Mouse (Mus musculus): ENCODE results near the gene Loxl4. TPM values are rescaled to one million over a fixed set of nuclear protein-coding genes. Genes with fewer than 3 reads are reported as not detected.
A peak's percentile ranks its signal among the peaks of the same experiment; 100 is the strongest.

The Loxl4 gene
- total RNA-seq (2021) = under 1 TPM; 0.15 to 0.35 TPM

DNA sequence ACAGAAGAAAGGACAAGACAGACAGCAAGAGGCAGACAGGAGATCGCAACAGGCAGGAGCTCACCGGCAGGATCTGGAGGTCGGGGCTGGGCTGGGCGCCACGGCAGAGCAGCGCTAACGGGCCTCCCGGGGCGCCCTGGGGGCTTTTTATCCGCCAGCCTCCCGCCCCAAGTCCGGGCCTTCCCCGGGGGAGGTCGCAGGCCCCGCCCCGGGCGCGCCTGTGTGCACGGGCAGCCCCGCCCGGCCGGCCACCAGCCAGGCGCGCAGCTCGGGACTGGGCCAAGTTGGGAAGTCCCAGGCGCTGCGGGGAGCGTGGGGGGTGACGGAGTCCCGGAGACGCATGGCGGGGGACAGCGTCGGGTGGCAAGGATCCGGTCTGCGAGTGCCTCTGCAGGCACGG, at the start of gene Loxl4:
Gene Loxl4 (minus strand): TSS at position 160 of the 400 bp plus-strand sequence.
- peak in 1 of 2 experiments; percentile 13 for DNase-seq

DNA sequence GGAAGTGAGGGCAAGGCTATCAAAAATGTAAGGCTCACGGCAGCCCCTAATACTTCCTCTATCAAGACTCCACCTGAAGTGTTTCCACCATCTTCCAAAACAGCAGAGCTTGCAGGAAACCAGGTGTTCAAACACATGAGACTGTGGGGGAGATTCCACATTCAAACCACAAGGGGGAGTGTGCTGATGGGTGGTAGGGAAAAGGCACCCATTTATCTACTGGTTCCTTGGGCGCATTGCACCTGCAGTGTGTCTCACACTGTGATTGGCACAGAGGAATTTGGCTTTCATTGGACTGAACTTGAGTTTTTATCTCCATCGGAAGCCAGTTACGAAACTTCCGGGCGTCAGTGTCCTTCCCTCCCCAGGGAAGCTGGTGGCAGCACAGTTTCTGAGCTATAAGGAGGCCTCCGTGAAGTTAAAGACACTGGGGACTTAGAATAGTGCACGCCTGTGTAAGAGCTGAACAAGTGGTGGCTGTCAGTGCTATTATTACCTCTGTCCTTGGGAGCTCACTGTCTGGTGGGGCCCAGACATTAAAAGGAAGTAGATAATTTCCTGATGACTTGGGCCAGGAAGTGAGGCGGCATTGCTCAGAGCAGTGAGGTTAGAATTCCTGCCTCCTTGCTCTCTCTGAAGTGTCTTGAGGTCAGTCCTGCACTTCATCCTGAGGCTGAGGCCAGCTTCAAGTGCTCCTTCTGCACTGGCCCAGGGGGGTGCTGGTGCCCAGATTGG, 49.0 kb upstream of the Loxl4 start:
- no peak for DNase-seq

DNA sequence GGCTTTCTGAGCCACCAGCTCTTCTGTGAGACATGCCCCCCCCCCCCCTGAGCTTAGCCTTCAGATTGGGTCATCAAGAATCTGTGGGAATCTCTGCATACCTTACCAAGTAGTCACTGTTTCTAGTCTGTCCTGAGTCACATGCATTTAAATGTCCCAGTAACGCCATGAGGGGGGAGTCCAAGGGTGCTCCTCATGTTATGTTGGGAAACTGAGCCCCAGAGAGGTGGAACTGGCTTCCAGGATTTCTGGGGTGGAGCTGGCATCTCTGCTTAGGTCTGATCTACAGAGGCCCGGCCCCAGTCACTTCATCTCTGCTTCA, 47.6 kb upstream of the Loxl4 start:
- no peak for DNase-seq

DNA sequence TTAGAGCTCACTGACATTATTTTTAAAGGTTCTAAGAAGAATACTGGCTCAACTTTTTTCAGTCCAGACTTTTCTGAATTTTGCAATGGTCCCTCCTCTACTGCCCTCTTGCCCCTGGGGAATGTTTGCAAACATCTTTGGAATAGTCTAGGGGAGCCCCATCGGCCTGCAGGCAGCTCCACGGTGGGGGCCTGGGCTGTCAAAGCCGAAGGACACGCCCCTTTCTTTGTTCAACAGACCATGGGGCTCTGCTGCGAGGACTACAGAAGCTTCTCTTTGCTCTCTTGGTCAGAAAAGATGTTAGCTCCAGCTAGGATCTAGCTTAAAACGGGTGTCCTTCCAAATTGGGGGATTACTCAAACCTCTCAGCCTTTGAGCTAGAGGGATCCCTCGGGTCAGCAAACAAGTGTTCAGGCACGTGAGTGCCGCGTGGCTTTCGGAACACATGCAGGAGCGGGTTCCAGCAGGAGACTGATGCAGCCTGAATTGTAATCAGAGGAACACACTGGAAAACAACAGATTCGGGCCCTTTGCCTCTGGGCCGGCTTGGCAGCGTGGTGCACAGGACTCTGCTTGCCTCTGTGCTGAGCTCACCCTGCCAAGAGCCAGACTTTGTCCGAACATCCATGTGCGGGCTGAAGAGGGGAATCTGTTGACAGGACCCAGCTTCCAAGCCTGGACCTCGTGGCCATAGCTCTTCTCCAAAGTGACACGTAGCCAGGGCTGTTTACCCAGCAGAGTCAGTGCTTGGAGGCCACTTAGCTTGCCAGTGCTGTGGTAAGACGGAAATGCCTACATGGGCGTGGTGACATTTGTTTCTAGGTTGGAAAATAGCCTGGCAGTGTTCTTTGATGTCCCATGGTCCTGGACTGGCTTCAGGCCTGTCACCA, 47.0 kb upstream of the Loxl4 start:
- DNase-seq = peak; percentile 45 to 73

DNA sequence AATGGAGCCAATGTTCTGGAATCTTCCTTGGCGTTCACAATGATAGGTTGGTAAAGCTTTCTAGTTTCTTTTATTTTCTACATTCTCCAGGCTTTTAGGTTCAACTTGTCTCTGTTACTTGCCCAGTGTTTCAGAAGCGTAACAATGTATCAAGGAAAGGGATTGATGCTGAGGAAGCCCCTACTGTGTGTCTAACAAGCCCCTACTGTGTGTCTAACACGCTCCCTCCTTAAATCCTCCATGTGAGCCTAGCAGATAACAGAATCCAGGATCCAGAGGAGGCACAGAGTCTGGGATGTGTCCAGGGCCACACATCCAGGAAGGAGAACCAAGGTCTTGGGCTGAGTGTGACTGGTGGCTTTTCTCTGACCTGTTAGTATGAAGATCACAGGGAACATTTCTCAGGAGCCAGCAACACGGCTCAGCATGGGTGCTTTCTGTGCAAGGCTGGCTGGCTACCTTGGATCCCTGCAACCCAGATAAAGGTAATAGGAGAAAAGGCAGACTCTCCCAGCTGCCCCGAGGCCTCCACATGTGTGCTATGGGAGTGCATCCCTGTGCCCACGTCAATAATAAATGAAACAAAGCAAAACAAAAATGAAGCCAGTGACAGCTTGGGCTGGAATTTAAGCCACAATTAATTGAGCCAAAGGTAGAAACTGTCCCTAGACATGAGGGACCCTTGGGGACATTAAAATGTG, 46.0 kb upstream of the Loxl4 start:
- no peak for DNase-seq

DNA sequence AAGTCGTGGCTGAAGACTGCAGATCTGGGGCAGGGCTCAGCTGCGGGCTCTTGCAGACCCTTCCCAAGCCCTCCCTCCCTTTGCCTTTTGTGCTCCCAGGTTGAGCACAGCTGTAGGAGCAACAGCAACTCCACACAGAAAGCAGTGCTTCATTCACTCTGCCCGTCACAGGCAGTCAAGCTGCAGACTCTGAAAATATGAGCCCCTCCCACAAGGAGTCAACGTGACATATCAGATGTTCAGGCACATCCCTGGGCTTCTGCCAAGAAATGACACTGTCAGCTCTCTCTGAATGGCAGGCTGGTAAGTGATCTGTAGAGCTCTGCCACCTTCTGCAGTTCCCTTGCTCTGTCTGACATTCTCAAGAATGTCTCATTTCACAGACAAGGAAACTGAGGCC, 45.2 kb upstream of the Loxl4 start:
- DNase-seq = peak; percentile 54 to 58

DNA sequence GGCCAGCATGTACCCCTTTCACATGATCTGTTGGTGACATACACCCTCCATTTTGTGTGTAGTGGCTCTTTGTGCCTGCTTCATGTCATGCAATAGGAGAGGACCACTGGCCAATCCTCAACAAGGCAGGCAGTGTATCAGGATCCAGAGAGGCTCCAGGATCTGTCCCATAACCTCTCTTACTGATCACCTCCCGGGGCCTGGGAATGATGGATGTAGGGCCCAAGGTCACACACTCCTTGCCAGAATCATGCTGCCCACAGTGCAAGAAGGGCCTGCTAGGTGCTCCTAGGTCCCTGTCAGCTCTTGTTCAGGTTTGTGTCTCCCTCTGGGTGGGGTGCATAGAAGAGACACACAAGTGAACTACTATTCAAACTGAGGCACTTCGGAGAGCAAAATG, 44.7 kb upstream of the Loxl4 start:
- DNase-seq = no peak

DNA sequence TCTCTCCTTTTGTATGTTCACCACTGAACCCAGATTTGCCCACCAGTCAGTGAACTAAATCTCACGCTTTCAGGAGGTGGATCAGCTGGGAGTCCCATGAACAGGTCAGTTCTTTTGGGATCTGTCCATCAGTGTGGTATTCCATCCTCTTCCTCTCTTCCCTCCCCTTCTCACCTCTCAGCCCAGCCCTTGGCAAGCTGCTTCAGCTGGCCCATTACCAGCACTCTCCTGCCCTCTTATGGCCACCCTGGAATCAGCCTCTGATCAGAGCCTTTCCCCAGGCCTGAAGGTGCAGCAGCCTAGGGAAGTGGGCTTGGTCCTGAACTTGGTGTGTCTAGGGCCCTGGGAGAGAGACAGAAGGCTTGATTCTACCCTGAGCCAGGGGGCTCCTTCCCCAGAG, 42.4 kb upstream of the Loxl4 start:
- DNase-seq = peak; percentile 45 to 62

DNA sequence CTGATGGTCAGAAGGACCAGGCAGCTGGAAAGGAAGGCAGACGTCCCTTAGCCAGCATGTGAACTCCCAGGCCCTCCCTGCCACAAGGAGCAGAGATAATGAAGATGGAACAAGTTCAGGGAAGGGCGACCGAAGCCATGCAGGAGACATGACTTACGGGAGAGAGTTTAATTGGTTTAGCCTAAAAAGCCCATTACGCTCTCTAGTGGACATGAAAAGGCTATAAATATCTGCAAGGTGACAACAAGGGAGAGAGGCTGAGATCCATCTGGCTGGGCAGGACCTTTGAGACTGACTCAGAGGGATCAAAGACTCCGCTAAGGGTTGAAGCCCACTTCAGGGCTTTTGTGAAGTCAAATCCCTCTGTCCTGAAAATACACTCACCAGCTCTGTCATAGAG, 40.5 kb upstream of the Loxl4 start:
- DNase-seq = no peak

DNA sequence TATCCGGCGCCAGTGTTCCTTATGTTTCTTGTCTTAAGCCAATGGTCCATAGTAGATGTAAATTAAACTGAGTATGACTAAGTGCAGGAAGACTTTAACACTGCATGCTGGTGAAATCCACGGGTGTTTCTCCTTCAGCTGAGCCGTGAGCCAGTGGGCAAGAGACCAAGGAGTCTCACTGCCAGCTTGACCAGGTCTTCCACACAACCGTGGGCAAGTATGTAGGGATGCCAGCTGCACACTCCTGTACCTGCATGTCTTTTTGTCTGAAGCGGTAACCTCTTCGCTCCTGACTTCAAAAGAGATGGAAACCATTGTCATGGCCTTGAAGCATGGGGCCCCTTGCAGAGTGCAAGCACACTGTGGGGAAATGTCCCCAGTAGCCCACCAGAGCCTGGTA, 39.8 kb upstream of the Loxl4 start:
- DNase-seq = no peak

DNA sequence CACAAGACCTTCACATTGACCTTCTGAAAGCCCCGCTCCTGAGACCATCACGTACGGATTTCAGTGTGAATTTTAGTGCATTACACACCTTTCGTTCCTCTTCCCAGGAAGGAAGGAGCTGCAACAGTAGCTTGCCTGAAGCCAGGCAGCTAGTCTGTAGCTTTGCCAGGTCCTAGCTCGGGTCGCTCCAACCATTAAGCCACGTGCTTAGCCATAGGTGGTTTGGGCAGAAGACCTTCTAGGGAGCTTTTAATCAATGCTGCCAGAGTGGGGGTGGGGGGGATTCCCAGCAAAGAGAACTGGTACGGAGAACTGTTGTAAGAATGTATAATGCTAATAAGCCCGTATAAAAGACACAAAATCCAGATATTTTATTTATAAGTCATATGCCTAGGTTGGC, 27.6 kb upstream of the Loxl4 start:
- no peak for DNase-seq

DNA sequence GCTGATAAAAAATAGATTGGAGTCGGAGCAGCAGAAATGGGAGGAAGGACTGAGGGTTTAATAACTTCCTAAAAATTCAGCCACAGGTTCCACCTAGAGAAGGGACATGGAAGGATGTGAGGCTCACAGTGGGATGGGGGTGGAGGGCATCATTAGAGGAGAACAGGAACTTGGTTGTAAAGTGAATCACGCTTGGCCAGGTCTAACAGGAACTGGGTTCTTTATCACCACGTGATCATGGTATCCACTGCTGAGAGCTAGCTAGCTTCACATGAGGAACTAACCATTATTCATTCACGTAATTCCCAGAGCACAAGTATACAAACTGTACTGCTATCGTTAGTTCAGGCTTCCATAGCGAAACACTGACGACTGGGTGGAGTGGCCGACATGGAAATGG, 26.9 kb upstream of the Loxl4 start:
- no peak for DNase-seq

DNA sequence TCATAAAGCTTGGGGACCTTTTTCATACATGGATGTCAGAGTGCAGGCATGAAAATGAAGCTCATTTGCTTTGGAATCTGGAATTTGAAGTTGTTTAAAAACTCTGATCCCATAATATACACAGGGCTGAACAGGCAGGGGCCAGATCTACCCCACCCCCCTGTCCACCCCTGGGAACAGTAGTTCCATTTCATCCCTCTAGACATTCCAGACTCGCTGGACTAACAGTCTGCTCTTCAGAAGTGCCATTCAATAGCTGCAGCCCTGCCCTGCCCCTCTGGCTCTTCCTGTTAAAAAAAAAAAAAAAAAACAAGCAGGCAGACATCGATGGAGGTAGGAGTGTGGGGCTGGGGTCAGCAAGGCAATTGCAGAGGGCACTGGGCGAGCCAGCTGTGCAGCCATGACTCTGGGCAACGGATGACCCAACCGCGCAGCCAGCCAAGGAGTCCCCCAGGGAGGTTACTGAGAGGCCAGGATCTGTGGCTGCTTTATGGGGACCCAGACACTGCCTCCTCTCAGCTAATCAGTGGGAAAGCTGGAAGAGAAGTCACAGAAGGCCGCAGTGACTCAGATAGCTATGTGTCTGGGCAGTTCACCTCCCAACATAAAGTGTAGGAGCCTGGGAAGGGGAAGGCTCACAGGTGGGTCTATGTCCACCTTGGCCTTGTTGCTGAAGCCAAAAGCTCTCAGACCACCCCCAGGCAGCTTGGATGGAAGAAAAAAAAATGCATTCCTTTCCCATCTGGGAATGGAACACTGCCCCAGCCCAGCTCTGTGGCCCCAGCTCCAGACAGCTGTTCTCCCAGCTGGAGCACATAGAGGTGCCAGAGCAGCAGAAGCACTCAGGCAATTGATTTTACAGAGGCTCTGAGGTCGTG, 26.2 kb upstream of the Loxl4 start:
- DNase-seq = no peak

DNA sequence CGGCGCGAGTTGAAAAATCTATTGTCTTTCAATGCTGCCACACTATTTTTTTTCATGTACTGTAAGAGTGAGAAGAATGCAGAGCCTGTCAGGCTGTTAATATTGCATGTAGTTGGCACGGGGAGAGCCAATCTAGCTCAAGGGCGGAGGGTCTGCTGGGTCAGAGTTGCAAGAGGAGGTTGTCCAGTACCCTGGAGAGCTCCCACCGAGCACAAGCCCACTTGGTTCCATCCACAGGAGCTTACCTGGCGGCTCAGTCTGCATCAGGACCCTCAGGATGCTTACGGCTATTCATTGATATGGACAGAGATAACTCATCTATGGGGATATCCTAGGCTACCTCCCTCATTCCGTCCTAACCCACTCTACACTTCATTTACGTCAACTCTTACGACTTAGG, 24.0 kb upstream of the Loxl4 start:
- no peak for DNase-seq

DNA sequence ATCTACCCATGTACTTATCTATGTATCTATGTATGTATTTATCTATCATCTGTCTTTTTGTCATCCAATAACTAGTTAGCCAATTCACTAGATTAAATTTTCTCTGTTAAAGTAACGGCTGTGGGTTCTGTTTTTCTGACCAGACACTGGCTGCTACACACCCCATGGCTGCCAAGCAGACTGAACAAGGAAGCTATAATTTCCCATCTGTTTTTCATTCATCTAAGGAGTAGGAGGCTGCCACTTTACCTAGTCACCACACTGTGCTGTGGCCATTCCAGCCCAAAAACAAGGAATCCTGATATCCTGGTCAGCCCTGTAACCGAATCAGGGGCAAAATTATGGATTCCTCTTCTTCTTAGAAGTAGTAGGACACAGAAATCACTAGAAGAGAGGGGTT, 21.0 kb upstream of the Loxl4 start:
- DNase-seq = no peak

DNA sequence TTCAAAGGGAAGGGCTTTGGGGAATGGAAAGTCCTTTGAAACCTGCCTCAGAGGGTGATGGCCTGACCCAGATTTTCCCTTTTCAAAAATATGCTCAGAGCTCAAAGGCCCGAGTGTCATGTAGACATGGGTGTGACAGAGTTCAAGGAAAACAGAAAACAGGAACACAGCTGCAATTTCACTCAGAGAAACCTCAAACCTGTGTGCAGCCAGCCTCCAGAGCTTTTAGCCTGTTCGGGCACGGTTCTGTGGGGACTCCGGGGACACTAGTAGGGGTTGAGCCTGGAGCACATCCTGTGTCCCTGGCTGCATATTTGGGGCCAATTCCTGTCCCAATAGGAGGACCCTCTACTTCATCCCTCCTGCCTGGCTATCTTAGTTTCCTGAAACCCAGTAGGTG, 19.7 kb upstream of the Loxl4 start:
- no peak for DNase-seq

DNA sequence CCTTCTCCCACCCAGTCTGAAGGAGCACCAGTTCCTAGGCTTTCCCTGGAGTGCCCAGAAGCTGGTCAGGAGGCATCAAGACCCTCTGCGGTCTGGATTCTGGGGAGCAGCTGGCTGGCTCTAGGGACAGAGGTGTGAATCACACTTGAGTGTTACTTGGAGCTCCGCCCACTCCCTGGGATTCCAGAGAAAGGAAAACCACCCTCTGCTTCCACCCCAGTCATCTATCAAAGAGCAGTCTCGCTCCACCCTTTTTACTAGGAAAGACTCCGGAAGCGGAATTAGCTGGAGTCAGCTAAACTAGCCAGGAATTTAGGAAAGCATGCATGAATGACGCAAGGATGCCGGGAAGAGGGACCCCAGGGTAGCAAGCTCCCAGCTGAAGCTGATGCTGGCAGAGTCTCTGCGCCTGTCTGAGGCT, 18.9 kb upstream of the Loxl4 start:
- no peak for DNase-seq

DNA sequence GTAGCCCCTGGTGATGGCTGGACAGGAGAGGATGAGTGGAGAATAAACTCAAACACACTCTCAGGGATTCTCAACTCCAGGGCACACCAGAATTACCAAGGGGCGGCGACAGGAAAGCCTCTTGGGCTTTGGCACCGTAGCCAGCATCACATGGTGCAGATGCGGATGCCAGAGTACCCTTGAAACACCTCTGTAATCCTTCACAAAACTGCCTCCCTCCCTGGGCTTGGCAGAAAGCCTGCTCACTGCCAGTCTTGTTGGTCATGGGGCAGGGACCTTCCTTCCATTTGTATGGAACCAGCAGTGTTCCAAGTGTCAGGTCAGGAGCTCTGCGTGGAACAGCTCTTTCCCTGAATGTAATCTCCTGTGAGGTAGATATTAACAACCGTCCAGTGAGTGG, 15.5 kb upstream of the Loxl4 start:
- no peak for DNase-seq

DNA sequence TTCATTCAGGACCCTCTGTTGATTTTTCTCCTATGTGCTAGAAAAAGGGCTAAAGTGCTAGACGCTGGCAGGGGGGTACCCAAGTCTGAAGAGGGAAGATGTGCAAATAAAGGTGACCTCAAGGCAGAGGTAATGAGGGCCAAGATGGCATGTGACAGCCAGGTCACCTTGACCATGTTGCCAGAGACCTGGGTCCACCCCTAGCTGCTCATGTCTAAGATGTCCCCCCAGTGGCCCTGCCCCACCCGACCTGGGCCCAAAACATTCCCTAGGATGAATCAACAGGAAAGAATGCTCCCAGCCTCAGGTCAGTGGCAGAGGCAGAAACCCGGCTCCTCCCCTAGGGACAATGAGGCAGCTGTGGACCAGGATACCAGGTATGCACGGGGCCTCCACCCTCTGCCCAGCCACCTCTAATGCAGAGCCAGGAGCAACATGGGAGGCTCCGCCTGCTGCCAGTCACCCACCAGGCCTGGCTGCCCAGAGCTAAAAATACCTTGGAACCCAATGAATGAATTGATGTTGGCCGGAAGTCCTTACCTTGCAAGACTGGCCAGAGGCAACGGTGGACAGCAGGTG, 1.1 kb upstream of the Loxl4 start:
- DNase-seq = no peak

DNA sequence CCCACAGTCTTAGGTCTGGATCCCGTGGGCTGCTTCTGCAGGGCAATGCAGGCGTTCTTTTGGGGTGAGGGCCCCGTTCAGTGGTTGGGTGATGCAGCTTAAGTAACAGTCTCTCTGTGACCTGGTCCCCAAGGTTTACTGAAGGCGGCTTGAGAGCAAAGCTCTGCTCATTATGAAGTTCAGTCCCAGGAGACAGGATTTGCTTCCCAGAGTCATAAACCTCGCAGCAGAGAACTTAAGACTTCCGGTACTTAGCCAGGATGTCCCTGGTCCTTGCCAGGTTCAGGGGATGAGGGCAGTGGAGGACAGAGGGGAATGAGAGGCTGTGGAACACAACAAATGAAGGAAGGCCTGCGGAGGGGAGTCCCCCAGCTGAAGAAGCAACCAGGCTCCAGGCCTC, 503 bp upstream of the Loxl4 start:
- DNase-seq = no peak

DNA sequence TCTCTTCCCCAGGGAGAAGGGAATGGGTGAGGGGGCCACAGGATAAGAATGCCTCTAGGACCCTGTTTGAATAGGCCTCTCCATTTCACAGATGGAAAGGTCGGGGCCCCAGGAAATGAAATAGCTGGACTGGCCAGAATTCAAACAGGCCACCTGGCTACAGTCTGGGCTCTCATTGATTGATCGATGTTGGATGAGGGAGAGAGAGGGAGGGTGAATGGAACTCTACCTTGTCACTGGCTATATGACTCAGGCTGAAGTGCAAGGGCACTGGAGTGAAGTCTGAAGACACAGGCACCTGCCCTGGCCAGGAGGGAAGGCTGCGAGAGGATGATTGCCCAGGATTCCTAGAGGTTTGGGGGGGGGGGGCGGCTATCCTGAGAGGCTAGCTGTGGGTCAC, 867 bp downstream of the Loxl4 start:
- DNase-seq = no peak

DNA sequence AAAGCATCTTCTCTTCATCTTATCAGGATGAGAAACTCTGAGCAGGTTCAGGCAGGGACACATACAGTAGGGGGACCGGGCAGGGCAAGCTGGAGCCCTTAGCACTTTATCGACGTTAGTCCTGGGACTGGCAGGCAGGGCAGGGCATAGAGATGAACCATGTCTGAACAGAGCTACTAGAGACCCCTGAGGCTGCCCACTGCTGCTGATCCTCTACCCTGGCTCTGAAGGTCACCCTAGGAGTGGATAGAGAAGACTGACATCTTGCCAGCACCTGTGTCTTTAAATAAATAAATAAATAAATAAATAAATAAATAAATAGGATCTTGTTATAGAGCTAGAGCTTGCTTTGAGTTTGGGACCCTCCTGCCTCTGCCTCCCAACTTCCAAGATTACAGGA, 2.9 kb downstream of the Loxl4 start:
- no peak for DNase-seq
